Mouse (Mus musculus) midbrain, embryonic 16.5 days (tissue): ENCODE results near the gene Top3a. TPM values are rescaled to one million over a fixed set of nuclear protein-coding genes. Genes with fewer than 3 reads are reported as not detected.

Experiments
- ATAC-seq: fragments of 200-750 bp; cut with Nextera tagmentation; 2 replicates; pipeline ENCODE4 v1.8.0; 2017; ENCODE audit warnings: moderate TSS enrichment
- H3K27ac ChIP-seq: fragments of 300-500 bp; sonication (generic); 2 replicates; pipeline ENCODE4 v1.5.1; 2014; ENCODE audit warnings: mild to moderate bottlenecking, low read length, mixed read lengths
- H3K27me3 ChIP-seq: fragments of 300-500 bp; sonication (generic); 2 replicates; pipeline ENCODE4 v1.6.1; 2014; ENCODE audit warnings: low read depth, low read length, mixed read lengths; ENCODE audit not compliant: control insufficient read depth, insufficient read depth
- H3K36me3 ChIP-seq: fragments of 300-500 bp; sonication (generic); 2 replicates; pipeline ENCODE4 v1.6.1; 2014; ENCODE audit warnings: mild to moderate bottlenecking, low read length, moderate library complexity, mixed read lengths; ENCODE audit not compliant: control insufficient read depth, insufficient read depth
- H3K4me1 ChIP-seq: fragments of 300-500 bp; sonication (generic); 2 replicates; pipeline ENCODE4 v1.6.1; 2014; ENCODE audit warnings: mild to moderate bottlenecking, low read length, mixed read lengths; ENCODE audit not compliant: control insufficient read depth, insufficient read depth
- H3K4me2 ChIP-seq: fragments of 300-500 bp; sonication (generic); 2 replicates; pipeline ENCODE4 v1.6.1; 2014; ENCODE audit warnings: mild to moderate bottlenecking, low read length, mixed read lengths
- H3K4me3 ChIP-seq: fragments of 300-500 bp; sonication (generic); 2 replicates; pipeline ENCODE4 v1.5.1; 2014; ENCODE audit warnings: low read depth, mild to moderate bottlenecking, low read length, moderate library complexity, mixed read lengths
- H3K9ac ChIP-seq: fragments of 300-500 bp; sonication (generic); 2 replicates; pipeline ENCODE4 v1.6.1; 2014; ENCODE audit warnings: low read depth, low read length, mixed read lengths
- H3K9me3 ChIP-seq: fragments of 300-500 bp; sonication (generic); replicated peaks from 2 replicates; pipeline ENCODE4 v1.6.1; 2014; ENCODE audit warnings: mild to moderate bottlenecking, low read length, mixed read lengths; ENCODE audit not compliant: control insufficient read depth, poor library complexity, severe bottlenecking
- WGBS: fragments of 180-500 bp; shearing (Covaris S2); extraction: QIAGEN DNeasy Blood & Tissue Kit; methylation state at CpG from one replicate; pipeline ENCODE4 v1.1.7; 2014; 5-methylcytosine and 5-hydroxymethylcytosine counted together
- polyA plus RNA-seq: library from polyadenylated mRNA; unstranded; fragments of >200 nt; fragmentation: Nextera tagmentation; extraction: Ambion mirVana; gene quantifications from 2 replicates; pipeline ENCODE4 v1.2.1, GENCODE M21; 2015

Gene Top3a
- polyA plus RNA-seq, 1 experiment from 2014 or later = 8.0 TPM

GRCm38 (mm10) chr11:60761681-60762080, 15.5 kb downstream of the Top3a start:
- no peak for ATAC-seq
- no peak overlapping the region for H3K9ac ChIP-seq
- 88% methylated on average over 3 of the region's 3 CpGs for WGBS
- no peaks in the 10 kb centered on the region for H3K27me3 ChIP-seq
- H3K4me3 ChIP-seq = no peak overlapping the region
- H3K36me3 ChIP-seq = peaks cover 10% of the 10 kb centered on the region
- no peaks in the 10 kb centered on the region for H3K9me3 ChIP-seq
- no peak overlapping the region for H3K27ac ChIP-seq
- H3K4me1 ChIP-seq = no peaks in the 10 kb centered on the region
- H3K4me2 ChIP-seq = no peak overlapping the region

DNA sequence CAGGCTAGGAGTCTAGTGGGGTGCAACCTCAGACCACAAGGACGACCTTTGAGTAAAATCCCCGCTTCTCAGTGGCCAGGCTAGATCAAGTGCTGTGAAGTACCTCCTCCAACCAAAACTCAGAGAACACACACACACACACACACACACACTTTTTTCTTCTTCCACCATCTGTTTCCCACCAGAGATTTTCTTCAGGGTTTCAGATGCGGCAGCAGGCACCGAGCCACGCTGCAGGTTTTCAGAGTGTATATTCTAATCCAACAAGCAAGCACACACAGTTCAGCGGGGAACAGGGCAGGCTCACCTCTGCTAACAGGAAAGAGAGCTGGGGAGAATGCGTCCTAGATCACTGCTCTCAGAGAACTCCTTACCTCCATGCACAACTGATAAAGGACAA, 21.6 kb downstream of the Top3a start:
- 97% methylated on average over 7 of the region's 7 CpGs for WGBS

DNA sequence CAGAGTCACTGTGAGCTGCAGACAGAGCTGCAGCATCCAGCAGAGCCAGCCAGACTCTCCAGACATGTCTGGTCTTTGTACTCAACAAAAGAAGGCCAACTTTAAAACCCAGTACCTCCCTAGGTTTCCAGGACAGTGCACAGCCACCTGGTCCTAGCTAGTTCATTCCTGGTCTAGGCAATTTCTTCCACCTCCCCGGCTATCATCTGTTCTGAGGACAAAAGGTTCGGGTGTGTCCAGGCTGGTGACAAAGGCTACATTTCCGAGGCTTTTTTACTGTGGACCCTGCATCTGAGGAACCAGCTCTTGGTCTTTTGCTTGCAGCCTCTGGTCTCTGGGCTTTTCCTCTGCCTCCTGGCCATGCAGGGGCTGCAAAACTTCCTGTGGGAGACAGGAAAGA, 36.8 kb downstream of the Top3a start:
- Histone ChIP-seq H3K4me3 (no peak overlapping the region), H3K27me3 (no peaks in the 10 kb centered on the region), H3K9ac (no peak overlapping the region), H3K36me3 (peaks cover 29% of the 10 kb centered on the region), H3K27ac (no peak overlapping the region), H3K4me2 (no peak overlapping the region), H3K4me1 (no peaks in the 10 kb centered on the region), H3K9me3 (no peaks in the 10 kb centered on the region)
- WGBS = 86% methylated on average over 3 of the region's 3 CpGs
- no peak for ATAC-seq

More for the DNA sequence above, 21.6 kb downstream of the Top3a start:
- Histone ChIP-seq H3K36me3 (peaks cover 29% of the 10 kb centered on the region), H3K4me1 (no peaks in the 10 kb centered on the region), H3K27ac (no peak overlapping the region), H3K4me2 (no peak overlapping the region), H3K4me3 (no peak overlapping the region), H3K27me3 (no peaks in the 10 kb centered on the region), H3K9ac (no peak overlapping the region), H3K9me3 (no peaks in the 10 kb centered on the region)
- ATAC-seq = no peak

DNA sequence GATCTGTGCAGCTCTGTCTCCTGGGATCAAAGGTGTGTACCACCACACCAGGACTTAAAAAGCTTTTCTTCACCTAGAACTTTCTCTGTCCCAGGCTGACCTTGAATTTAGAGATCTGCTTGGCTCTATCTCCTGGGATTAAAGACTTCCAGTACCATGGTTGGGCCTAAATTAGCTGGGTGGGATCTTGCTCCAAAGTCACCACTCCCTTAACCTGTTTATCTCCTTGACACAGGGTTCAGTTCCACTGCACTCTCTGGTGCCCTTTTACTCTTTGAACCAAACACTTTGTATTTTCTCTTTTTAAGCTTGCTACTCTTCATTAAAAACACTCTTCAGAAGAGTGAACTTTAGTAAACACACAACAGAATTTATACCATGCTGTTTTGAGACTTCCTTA, 39.7 kb downstream of the Top3a start:
- Histone ChIP-seq H3K4me2 (no peak overlapping the region), H3K36me3 (peaks cover 14% of the 10 kb centered on the region), H3K4me3 (no peak overlapping the region), H3K9ac (no peak overlapping the region), H3K4me1 (no peaks in the 10 kb centered on the region), H3K9me3 (no peaks in the 10 kb centered on the region), H3K27ac (no peak overlapping the region), H3K27me3 (no peaks in the 10 kb centered on the region)
- ATAC-seq = no peak

- Histone ChIP-seq H3K4me1 (no peaks in the 10 kb centered on the region), H3K9me3 (no peaks in the 10 kb centered on the region), H3K27me3 (no peaks in the 10 kb centered on the region), H3K27ac (no peak overlapping the region), H3K4me3 (no peak overlapping the region), H3K9ac (no peak overlapping the region), H3K4me2 (no peak overlapping the region), H3K36me3 (peaks cover 8% of the 10 kb centered on the region; the same call in 1 of the 2 replicates)
- 85% methylated on average over 3 of the region's 3 CpGs for WGBS
- ATAC-seq = no peak
Measured at GRCm38 (mm10) chr11:60736491-60736890, 40.7 kb downstream of the Top3a start.

DNA sequence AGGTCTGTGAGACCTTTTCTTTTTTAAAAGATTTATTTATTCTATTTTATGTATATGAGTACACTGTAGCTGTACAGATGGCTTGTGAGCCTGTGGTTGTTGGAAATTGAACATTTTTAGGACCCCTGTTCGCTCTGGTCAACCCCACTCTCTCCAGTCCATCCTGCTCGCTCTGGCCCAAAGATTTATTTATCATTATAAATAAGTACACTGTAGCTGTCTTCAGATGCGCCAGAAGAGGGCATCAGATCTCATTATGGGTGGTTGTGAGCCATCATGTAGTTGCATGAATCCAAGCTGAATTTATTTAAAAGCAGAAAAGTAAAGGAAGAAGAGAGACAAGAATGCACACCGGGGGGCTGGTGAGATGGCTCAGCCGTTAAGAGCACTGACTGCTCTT, 42.0 kb downstream of the Top3a start:
- Histone ChIP-seq H3K27ac (no peak overlapping the region), H3K27me3 (no peaks in the 10 kb centered on the region), H3K4me3 (no peak overlapping the region), H3K9ac (no peak overlapping the region), H3K4me1 (no peaks in the 10 kb centered on the region), H3K4me2 (no peak overlapping the region), H3K36me3 (peaks cover 11% of the 10 kb centered on the region; the same call in 1 of the 2 replicates), H3K9me3 (no peaks in the 10 kb centered on the region)
- ATAC-seq = no peak
- 78% methylated on average over 5 of the region's 5 CpGs for WGBS

- no peaks in the 10 kb centered on the region for H3K9me3 ChIP-seq
- H3K4me2 ChIP-seq = no peak overlapping the region
- no peak overlapping the region for H3K9ac ChIP-seq
- no peak for ATAC-seq
- H3K36me3 ChIP-seq = peaks cover 6% of the 10 kb centered on the region; the same call in 1 of the 2 replicates
- no peak overlapping the region for H3K4me3 ChIP-seq
- 80% methylated on average over 2 of the region's 2 CpGs for WGBS
- no peak overlapping the region for H3K27ac ChIP-seq
- no peaks in the 10 kb centered on the region for H3K27me3 ChIP-seq
- H3K4me1 ChIP-seq = peaks cover 2% of the 10 kb centered on the region
Measured at GRCm38 (mm10) chr11:60734206-60734605, 43.0 kb downstream of the Top3a start.

DNA sequence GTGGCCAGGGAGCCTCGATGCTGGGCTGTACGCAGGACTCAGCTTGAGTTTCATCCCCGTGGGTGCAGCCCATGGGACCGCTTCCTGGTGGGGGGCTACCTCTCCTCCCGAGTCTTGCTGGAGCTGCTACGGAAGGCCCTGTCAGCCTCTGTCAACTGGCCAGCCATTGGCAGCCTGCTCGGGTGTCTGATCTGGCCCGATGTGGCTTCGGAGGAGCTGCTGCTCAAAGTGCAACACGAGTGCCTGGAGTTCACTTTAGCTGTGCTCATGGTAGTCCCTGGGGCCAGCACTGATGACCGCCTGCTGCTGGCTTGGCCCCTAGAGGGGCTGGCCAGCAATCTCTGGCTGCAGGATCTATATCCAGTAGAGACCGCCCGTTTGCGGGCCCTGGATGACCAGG, 45.9 kb downstream of the Top3a start:
- no peaks in the 10 kb centered on the region for H3K27me3 ChIP-seq
- H3K36me3 ChIP-seq = peaks cover 6% of the 10 kb centered on the region; the same call in 1 of the 2 replicates
- ATAC-seq = no peak
- peaks cover 16% of the 10 kb centered on the region for H3K4me1 ChIP-seq
- H3K9ac ChIP-seq = no peak overlapping the region
- 92% methylated on average over 14 of the region's 14 CpGs for WGBS
- H3K4me3 ChIP-seq = no peak overlapping the region
- no peak overlapping the region for H3K27ac ChIP-seq
- H3K4me2 ChIP-seq = no peak overlapping the region
- H3K9me3 ChIP-seq = no peaks in the 10 kb centered on the region

- Histone ChIP-seq H3K27ac (no peak overlapping the region), H3K9me3 (no peaks in the 10 kb centered on the region), H3K4me3 (no peak overlapping the region), H3K4me1 (peaks cover 20% of the 10 kb centered on the region), H3K27me3 (no peaks in the 10 kb centered on the region), H3K4me2 (no peak overlapping the region), H3K9ac (no peak overlapping the region), H3K36me3 (peaks cover 6% of the 10 kb centered on the region; the same call in 1 of the 2 replicates)
- WGBS = 88% methylated on average over 9 of the region's 9 CpGs
- ATAC-seq = no peak
Measured at GRCm38 (mm10) chr11:60730169-60730568, 47.0 kb downstream of the Top3a start.
